In the genomic region with DNA sequence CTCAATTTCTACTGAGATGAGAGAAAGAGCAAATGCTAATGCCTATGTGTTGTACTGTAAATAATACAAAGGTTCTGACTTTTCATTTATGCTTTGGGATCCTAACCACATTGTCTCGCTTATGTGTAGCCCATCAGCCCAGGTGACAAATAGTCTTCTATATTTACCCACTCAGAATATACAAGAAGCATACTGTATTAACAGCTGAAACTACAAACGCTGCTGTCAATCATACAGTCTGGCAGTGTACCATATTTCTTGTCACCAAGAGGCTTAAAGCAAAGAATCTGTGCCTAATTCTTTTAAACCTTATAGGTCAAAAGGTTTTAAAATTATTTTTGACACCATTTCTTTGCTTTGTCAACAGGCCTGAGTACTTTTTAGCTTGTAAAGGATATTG, we compare ENCODE assay signal across 27 mouse cellular contexts.
"Had no signal": no experiment of that assay in that cellular context is flagged by ENCODE, and none has a peak within 500 bp of the region (broad histone marks: within the 10 kb centered on the region; RNA-seq: fewer than 3 reads in every experiment).

No protein-coding gene starts in this region.

- ATAC-seq: forebrain, embryonic 13.5 days; forebrain, embryonic 14.5 days; forebrain, embryonic 15.5 days; forebrain, embryonic 16.5 days; forebrain, postnatal 0 days had no signal

- H3K4me2 ChIP-seq: embryonic facial prominence, embryonic 12.5 days; embryonic facial prominence, embryonic 13.5 days; embryonic facial prominence, embryonic 15.5 days; forebrain, embryonic 12.5 days; forebrain, embryonic 13.5 days; forebrain, embryonic 15.5 days had no signal

- H3K4me3 ChIP-seq: embryonic facial prominence, embryonic 12.5 days; embryonic facial prominence, embryonic 13.5 days; embryonic facial prominence, embryonic 15.5 days; erythroblast, embryonic 14.5 days; forebrain, embryonic 10.5 days; forebrain, embryonic 12.5 days; forebrain, embryonic 13.5 days; forebrain, embryonic 15.5 days; gastrocnemius, adult 2 months; heart, adult 2 months had no signal

- H3K9me3 ChIP-seq: embryonic facial prominence, embryonic 12.5 days; embryonic facial prominence, embryonic 13.5 days; embryonic facial prominence, embryonic 15.5 days; forebrain, embryonic 10.5 days; forebrain, embryonic 12.5 days; forebrain, embryonic 13.5 days; forebrain, embryonic 15.5 days had no signal

- H3K27ac ChIP-seq: embryonic facial prominence, embryonic 12.5 days; embryonic facial prominence, embryonic 13.5 days; embryonic facial prominence, embryonic 15.5 days; forebrain, embryonic 10.5 days; forebrain, embryonic 12.5 days; forebrain, embryonic 13.5 days; forebrain, embryonic 15.5 days; gastrocnemius, adult 2 months; heart, adult 2 months had no signal

- H3K9ac ChIP-seq: embryonic facial prominence, embryonic 12.5 days; embryonic facial prominence, embryonic 13.5 days; embryonic facial prominence, embryonic 15.5 days; forebrain, embryonic 12.5 days; forebrain, embryonic 13.5 days; forebrain, embryonic 15.5 days; forebrain, postnatal 0 days had no signal

- H3K36me3 ChIP-seq: embryonic facial prominence, embryonic 12.5 days; embryonic facial prominence, embryonic 13.5 days; embryonic facial prominence, embryonic 15.5 days; forebrain, embryonic 10.5 days; forebrain, embryonic 12.5 days; forebrain, embryonic 15.5 days had no signal

- H3K27me3 ChIP-seq: embryonic facial prominence, embryonic 12.5 days; embryonic facial prominence, embryonic 13.5 days; embryonic facial prominence, embryonic 15.5 days; forebrain, embryonic 12.5 days; forebrain, embryonic 13.5 days; forebrain, embryonic 15.5 days had no signal

- DNase-seq: cerebellum, adult 2 months; cerebellum, adult 8-10 months; cerebellum, adult 9-10 months; cerebellum, adult 9-11 months; cerebellum, postnatal 10 days; cerebellum, postnatal 14 days; cerebellum, postnatal 25 days; cerebellum, postnatal 36 days; embryo, embryonic 11 days; forebrain, postnatal 0 days; gastrocnemius, adult 2 months; gastrocnemius, postnatal 10 days; gastrocnemius, postnatal 14 days; gastrocnemius, postnatal 25 days; gastrocnemius, postnatal 36 days; heart, adult 18-20 months; heart, adult 2 months had no signal

- H3K4me1 ChIP-seq: embryonic facial prominence, embryonic 12.5 days; embryonic facial prominence, embryonic 13.5 days; embryonic facial prominence, embryonic 15.5 days; forebrain, embryonic 10.5 days; forebrain, embryonic 12.5 days; forebrain, embryonic 13.5 days; forebrain, embryonic 15.5 days had no signal
